Mouse (Mus musculus) frontal cortex, postnatal 25 days (tissue): ENCODE results near the gene Fam20c.

Experiments
- DNase-seq, 2 experiments: peaks; one replicate each; pipeline ENCODE4 v3.0.0; 2022; ENCODE audit warnings: low spot score in 2 of 2

Gene Fam20c

GRCm38 (mm10) chr5:138756311-138757085 is 2.2 kb downstream of the Fam20c start:
- peak; percentile 22 to 31 for DNase-seq

DNA sequence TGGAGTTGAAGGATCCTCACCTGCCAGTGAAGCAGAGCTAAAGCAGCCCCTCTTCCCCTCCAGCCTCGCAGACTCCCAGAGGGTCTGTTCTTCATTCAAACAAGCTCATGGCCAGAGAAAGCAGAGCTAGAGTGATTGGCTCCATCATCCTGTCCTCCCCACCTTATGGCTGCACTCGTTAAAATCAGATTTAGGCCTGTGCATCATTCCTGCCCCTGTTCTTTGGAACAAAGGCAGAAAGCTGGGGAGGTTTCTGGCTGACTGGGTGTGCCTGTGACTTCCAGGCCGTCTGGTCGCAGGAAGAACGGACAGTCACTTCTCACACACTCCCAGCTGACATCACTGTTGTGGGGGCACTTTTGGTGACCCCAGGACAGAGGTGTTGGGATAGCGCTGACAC is 2.8 kb downstream of the Fam20c start:
- no peak for DNase-seq

GRCm38 (mm10) chr5:138757616-138758015 is 3.3 kb downstream of the Fam20c start:
- no peak for DNase-seq

- no peak for DNase-seq
These were observed 4.2 kb downstream of the Fam20c start for GRCm38 (mm10) chr5:138758533-138758932.

DNA sequence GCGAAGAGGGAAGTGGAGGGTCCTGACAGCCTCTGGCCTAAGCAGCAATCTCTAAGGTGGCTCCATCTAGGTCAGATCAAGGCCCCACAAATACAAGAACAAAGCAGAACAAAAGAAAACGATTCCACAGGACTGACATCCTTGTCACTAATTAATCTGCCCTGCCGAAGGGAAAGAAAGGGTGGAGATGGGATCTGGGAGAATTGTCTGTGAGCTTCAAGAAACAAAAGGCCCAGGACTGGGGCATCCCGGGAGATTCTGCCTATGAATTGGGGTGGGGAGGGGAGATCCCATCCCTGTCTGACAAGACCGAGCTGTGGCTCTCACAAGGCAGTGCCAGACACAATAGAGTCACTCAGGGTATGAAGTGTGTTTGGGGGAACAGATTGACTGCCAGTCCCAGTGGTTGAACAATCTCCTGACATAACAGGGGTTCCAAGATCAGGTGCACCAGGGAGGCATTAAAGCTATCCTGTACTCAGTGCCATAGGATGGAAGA is 7.6 kb downstream of the Fam20c start:
- no peak for DNase-seq

DNA sequence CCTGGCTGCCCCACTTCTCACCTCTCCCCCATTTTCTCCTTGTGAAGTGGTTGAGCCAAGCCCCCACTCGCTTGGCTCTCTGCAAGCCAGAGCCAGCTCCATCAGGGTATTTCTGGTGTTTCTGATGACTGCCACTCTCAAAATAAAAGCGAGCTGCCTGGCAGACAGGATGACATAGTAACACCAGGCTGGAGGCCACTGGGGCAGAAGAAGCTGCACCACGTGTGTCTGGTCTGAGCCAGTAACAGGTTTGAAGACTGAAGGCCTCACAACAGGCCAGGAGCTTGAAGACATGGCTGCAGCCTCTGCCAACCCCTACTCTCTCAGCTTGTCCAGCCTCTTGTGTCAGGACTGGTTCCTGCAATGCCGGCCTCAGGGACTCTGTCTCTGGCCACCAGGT is 8.0 kb downstream of the Fam20c start:
- DNase-seq, result no peak

DNA sequence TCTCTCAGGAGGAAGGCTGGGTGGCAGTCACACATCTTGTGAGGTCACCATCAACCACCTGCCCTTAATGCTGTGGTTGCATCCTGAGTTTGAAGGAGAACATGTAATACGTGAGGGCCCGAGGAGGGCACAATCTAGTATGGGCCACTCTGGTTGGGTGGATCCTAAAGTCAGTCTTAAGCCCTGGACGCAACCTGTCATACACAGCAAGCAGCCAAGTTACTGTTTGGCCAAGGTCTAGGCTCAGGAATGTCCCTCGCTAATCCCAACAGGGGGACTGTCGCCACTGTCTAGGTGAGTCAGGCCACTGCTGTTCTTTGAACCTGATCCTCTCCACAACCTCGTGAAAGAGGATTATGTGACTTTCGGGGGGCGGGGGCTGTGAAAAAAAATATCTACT is 10.3 kb downstream of the Fam20c start:
- DNase-seq, result no peak

GRCm38 (mm10) chr5:138767650-138768049 is 13.3 kb downstream of the Fam20c start:
- no peak for DNase-seq

GRCm38 (mm10) chr5:138768704-138769103 is 14.4 kb downstream of the Fam20c start:
- DNase-seq, result no peak

DNA sequence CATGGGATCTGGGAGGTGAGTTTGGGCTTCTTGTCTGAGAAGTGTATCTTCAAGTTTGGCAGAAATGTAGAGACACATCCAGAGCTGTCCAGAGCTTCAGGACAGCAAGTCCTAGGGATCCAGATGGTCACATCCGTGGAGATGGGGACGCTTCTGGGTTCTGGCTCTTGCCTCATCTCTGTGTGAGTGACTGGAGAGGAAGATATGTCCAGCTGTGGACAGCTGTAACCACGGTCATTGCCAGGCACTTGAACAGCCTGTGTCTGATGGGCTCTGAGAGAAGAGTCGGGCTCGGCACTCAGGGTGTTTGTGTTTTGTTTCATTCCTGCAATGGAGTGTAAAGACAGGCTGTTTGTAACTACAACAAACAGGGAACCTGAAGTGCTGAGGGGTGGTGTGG is 14.8 kb downstream of the Fam20c start:
- no peak for DNase-seq

DNA sequence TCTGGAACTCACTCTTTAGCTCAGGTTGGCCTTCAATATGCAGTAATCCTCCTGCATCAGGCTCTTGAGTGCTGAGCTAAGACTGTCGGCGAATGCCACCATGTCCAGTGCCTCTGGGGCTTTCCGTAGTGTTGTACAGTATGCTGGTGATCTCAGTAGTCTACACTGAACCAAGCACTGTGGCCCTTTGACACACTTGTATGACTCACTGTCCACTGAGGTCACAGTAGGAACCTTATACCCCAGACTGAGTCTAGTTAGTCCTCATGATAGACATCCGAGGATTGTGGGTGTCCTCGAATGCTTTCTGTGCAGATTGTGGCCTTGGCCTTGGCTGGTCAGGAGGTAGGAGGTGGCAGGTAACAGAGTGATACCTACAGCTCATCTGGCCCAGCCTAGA is 20.8 kb downstream of the Fam20c start:
- no peak for DNase-seq

DNA sequence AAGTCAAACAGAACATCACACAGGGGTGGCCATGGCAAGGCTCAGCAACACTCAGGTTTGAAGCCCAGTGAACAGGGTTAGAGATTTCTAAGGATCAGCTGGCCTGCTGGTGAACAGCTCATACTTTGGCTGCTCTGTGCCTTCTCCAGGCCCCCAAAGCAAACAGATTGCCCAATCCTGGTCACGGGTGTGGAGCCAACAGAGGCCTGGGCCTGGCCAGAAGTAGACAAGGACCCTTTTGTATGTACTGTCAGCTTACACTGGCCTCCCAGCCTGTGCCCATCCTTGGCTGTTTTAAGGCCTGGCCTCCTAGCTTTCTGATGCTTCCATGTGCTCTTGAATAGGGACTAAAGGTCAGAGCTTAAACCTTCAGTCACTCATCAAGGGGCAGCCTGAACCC is 22.0 kb downstream of the Fam20c start:
- DNase-seq, result no peak

DNA sequence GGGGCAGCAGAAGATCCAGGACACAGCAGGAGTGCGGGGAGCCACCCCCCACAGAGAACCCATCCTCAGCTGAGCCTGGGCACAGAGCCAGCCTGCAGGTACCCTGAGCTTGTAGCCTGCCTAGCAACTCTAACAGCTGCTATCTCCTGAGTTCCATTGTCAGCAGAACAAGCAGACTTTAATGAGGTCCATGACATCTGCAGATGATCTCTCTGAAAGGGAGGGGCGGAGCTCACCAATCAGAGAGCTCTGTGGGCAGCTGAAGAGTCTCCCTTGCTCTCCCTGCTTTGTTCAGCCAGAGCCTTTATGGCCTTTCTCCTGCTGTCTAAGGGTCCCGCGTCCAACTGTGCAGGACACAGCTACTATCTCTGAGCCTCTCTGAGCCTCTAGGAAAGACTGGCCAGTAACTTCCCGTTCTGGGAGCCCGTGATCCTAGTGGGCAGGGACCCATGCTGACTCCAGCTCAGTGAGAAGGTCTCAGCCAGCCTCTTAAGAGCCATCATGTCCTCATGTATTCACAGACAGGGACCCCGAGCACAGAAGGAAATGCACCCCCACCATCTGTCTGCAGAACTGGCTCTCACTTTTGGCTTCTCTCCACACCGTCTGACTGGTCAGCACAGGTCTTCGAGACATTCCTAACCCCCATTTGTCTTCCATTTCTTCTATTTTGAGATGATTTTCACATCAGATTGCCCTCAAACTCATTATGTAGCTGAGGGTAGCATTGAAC is 24.6 kb downstream of the Fam20c start:
- DNase-seq, result no peak

GRCm38 (mm10) chr5:138779655-138780054 is 25.3 kb downstream of the Fam20c start:
- no peak for DNase-seq

- no peak for DNase-seq
These were observed 28.4 kb downstream of the Fam20c start for GRCm38 (mm10) chr5:138782697-138783096.

- no peak for DNase-seq
These were observed 28.9 kb downstream of the Fam20c start for GRCm38 (mm10) chr5:138783181-138783580.

DNA sequence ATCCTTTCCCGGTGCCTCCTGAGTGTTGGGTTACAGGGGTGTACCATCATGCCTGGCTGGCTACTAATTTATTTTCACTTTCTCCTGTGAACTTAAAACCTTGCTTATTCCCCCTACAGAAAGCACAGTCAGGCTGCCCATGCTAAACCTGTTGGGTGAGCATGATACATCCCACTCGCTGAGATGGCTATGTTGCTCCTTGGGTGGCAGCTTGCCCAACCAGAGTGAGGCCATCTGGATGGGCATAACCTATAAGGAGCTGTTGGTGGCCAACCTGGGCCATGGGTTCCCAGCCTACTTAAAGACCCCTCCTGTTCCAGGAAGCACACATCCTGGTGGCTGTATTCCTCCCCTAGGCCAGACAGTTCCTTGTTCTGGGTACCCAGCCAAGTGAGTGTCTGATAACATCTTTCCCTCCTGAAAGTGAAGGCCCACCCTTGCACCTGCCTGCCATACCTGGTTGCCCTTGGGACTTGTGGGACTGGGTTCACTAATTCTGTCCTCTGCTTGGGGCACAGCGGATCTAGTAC is 31.7 kb downstream of the Fam20c start:
- no peak for DNase-seq

DNA sequence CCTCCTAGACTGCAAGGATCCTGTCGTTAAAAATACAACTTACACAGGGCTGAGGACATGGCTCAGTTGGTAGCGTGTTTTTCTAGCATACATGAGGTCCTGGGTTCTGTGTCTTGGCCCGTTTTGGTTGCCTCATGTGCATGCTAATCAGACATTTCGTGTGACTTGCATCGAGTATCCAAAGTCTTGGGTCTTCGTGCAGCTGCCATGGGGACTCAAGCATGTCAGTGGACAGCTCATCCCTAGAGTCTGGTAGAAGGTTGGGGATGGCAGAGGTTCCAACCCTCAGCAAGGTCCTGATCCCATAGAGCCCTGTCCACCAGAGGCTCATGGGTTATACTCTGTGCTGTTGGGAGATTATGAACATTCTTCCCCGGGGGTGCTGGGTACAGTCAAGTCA is 33.3 kb downstream of the Fam20c start:
- no peak for DNase-seq

GRCm38 (mm10) chr5:138788481-138789211 is 34.3 kb downstream of the Fam20c start:
- no peak for DNase-seq

DNA sequence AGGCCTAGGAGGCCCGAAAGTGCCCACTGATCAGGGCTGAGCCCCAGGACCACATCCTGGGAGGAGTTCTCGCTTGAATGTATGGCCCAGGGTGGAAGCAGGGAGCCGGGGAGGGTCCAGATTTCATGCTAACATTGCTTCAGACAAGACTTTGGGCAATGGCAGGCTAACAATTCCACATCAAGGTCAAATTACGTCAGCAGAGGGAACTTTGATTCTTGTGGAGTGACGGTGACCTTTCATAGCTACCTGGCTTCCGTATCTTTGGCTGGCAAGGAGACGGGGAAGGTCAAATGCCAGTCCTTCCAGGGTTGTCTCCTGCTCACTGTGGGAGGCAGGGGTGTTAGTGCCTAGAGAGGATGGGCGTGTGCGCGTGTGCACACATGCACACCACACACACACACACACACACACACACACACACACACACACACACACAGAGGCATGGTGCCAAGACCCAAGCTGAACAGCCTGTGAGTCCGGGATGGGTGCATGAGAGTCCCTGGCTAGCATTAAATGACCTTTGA is 36.7 kb downstream of the Fam20c start:
- DNase-seq, result no peak

DNA sequence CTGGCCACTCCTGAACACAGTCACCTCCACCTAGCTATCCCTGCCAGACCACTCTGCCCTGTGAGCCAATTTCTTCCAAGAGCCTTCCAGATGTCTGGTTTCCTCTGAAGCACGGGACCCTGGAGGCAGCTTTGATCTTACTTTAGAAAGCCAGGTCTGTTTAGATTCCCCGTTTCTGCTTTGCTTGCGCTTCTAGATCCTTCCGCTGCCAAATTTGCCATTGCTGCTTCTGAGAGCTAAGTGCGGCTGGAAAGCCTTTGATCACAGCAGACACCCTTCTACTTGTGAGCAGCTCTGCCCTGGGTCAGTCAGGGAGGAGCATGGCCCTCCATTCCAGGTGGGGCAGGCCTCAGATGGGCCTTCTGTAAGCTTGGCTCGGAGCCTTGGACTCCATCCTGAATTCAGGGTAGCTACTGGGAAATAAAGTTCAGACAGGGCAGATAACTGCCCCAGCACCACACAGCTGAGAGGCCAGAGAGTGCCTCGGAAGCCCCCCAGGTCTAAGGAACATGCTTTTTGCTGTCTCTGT is 47.3 kb downstream of the Fam20c start:
- no peak for DNase-seq

DNA sequence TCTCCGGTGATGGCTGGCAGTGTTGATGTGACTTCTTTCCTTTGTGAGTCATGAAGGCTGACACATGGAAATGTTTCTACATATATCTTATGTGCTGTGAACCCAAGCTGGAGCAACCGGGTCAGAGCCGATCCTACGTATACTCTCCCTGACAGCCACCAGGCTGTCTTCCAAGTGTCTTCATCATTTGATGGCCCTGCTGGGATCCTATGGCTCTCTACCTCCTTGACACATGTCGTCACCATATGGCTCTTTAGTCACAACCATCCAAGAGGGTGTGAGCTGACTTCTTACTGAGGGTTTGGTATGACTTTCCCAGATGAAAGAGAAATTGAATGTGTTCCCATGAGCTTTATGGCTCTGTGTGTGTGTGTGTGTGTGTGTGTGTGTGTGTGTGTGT is 50.0 kb downstream of the Fam20c start:
- no peak for DNase-seq
